27 mouse cellular contexts compared by ENCODE assay signal in the genomic region with DNA sequence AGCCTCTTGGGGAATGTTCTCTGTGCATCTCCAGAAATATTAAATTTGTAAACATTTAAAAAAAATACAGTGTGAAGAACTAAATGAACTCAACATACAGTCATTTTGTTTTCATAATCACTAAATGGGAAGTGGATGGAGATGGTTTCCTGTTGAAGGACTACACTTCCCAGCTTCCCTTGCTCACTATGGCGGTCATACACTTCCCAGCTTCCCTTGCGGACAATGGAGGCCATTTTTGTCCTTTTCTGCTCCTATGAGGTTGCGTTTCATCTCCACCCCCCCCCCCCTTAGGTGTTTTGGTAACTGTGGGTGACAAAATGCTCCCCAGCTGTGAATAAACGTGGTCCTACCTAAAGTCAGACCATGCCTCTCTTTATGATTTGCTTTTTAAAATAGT.
DNase-seq lines count a peak whose midpoint lies in the region; TF ChIP-seq lines count a peak whose summit lies in the region.
"Had no signal": no experiment of that assay in that cellular context is flagged by ENCODE, and none has a peak within 500 bp of the region (broad histone marks: within the 10 kb centered on the region; RNA-seq: fewer than 3 reads in every experiment).

No protein-coding gene starts in this region.

- H3K4me2 ChIP-seq in CH12.LX (ENCODE audit: insufficient read depth, low read depth, poor library complexity, severe bottlenecking): no peak overlapping the region
- H3K4me2 ChIP-seq: embryonic facial prominence, embryonic 12.5 days; heart, embryonic 12.5 days; kidney, embryonic 15.5 days; limb, embryonic 15.5 days; lung, embryonic 14.5 days; neural tube, embryonic 15.5 days had no signal

- no peak overlapping the region for H3K9ac ChIP-seq in CH12.LX (ENCODE audit: insufficient read depth, low read depth)
- H3K9ac ChIP-seq: embryonic facial prominence, embryonic 12.5 days; heart, embryonic 12.5 days; kidney, embryonic 15.5 days; limb, embryonic 15.5 days; liver, embryonic 14.5 days; lung, embryonic 14.5 days; neural tube, embryonic 15.5 days had no signal

- TF ChIP-seq CTCF in CH12.LX (conservative IDR thresholded peaks at IDR 0.05 in 1 of 2, IDR thresholded peaks at IDR 0.05 in 1 of 2; ENCODE audit: low read depth in 2 of 2, low read length in 2 of 2): no peak

- H3K79me2 ChIP-seq in CH12.LX (replicated peaks; ENCODE audit: control insufficient read depth, extremely low read depth, insufficient read depth, poor library complexity, severe bottlenecking): no peaks in the 10 kb centered on the region

- peak; percentile 48 for DNase-seq in heart, adult 11 months
- no peak for DNase-seq in heart, adult 9 months (ENCODE audit: low spot score in 2 of 2)
- DNase-seq in 3T3-L1 (ENCODE audit: low read depth, low spot score) (peak; percentile 77), CH12.LX (ENCODE audit: extremely low read depth) (peak; percentile 4), NIH3T3 (ENCODE audit: low read depth) (peak; percentile 68)
- DNase-seq in frontal cortex, postnatal 36 days (ENCODE audit: low spot score in 2 of 2): no peak
- no peak for DNase-seq in gastrocnemius, postnatal 4 days (ENCODE audit: low spot score in 2 of 2)
- DNase-seq in layer of hippocampus, postnatal 10 days (ENCODE audit: low spot score in 2 of 2): no peak
- DNase-seq: adrenal gland, adult 2 months; cerebellum, adult 2 months; cerebellum, postnatal 25 days; heart, postnatal 10 days; kidney, adult 11 months; kidney, postnatal 36 days; left cerebral cortex, postnatal 4 days; lung, embryonic 14.5 days; lung, postnatal 36 days; right cerebral cortex, adult 18-20 months had no signal

- H3K4me1 ChIP-seq in CH12.LX (ENCODE audit: control insufficient read depth in 1 of 2, insufficient read depth in 2 of 2): no peaks in the 10 kb centered on the region
- H3K4me1 ChIP-seq: embryonic facial prominence, embryonic 12.5 days; heart, embryonic 12.5 days; limb, embryonic 15.5 days; megakaryocyte, embryonic 14.5 days; neural tube, embryonic 15.5 days had no signal

- dilution Hi-C loops in CH12.LX (cut with MboI; ENCODE audit: extremely low pct_ligation_motif_present, extremely low pct_unique_long_range_greater_than_20kb, low sequenced_read_pairs): no loop called here

- no peaks in the 10 kb centered on the region for H3K9me3 ChIP-seq in CH12.LX (replicated peaks; ENCODE audit: low read length)
- H3K9me3 ChIP-seq: embryonic facial prominence, embryonic 12.5 days; heart, embryonic 12.5 days; hindbrain, embryonic 10.5 days; kidney, embryonic 15.5 days; limb, embryonic 15.5 days; megakaryocyte, embryonic 14.5 days; neural tube, embryonic 15.5 days had no signal

- in situ Hi-C loops in CH12.LX (cut with MboI; ENCODE audit: low pct_ligation_motif_present, low pct_unique_long_range_greater_than_20kb, low sequenced_read_pairs): loop anchor here (25.0 kb wide), 1 partner anchor 603 kb away; a partner anchor contains a TSS

- no peak for TF ChIP-seq EP300 in CH12.LX (IDR thresholded peaks at IDR 0.05; ENCODE audit: low read length)

- no peak for TF ChIP-seq RAD21 in CH12.LX (IDR thresholded peaks at IDR 0.05; ENCODE audit: low read depth, low read length)

- peaks cover 68% of the 10 kb centered on the region for H3K27me3 ChIP-seq in CH12.LX (replicated peaks)
- H3K27me3 ChIP-seq: embryonic facial prominence, embryonic 12.5 days had no signal

- H3K4me3 ChIP-seq in CH12.LX (replicated peaks in 1 of 3; ENCODE audit: low read depth in 2 of 3, low read length in 2 of 3, poor library complexity in 1 of 3): no peak overlapping the region
- H3K4me3 ChIP-seq: embryonic facial prominence, embryonic 12.5 days; heart, embryonic 12.5 days; hindbrain, embryonic 10.5 days; kidney, embryonic 15.5 days; left cerebral cortex, adult 2 months; limb, embryonic 15.5 days; megakaryocyte, embryonic 14.5 days; neural tube, embryonic 15.5 days had no signal

- no peak for TF ChIP-seq POLR2A in CH12.LX (IDR thresholded peaks at IDR 0.05; ENCODE audit: low read depth, low read length)

- no peak overlapping the region for H3K27ac ChIP-seq in CH12.LX (ENCODE audit: insufficient read depth, low read depth)
- H3K27ac ChIP-seq: embryonic facial prominence, embryonic 12.5 days; kidney, embryonic 15.5 days; limb, embryonic 15.5 days; liver, embryonic 14.5 days; neural tube, embryonic 15.5 days had no signal

- no peaks in the 10 kb centered on the region for H3K36me3 ChIP-seq in CH12.LX (replicated peaks in 1 of 2; ENCODE audit: control insufficient read depth in 1 of 2, insufficient read depth in 1 of 2, low read length in 1 of 2)
- H3K36me3 ChIP-seq: embryonic facial prominence, embryonic 12.5 days; heart, embryonic 12.5 days; hindbrain, embryonic 10.5 days; kidney, embryonic 15.5 days; limb, embryonic 15.5 days; neural tube, embryonic 15.5 days had no signal

TF ChIP-seq in CH12.LX, 34 proteins besides CTCF, POLR2A, EP300 and RAD21:
- TF ChIP-seq NRF1 (IDR thresholded peaks at IDR 0.05; ENCODE audit: low read depth, low read length) (peak; percentile 35; the same call in 1 of the 2 replicates), HCFC1 (IDR thresholded peaks at IDR 0.05; ENCODE audit: low read depth, low read length) (peak; percentile 79), BHLHE40 (IDR thresholded peaks at IDR 0.05; ENCODE audit: low read depth, low read length) (no peak)

Comparison
In these comparisons a context has a peak if more than half of its experiments do, and no peak if none do; other contexts are left out.
1. DNase-seq: peak in heart, adult 11 months (single experiment), 3T3-L1 (single experiment), CH12.LX (single experiment) and NIH3T3 (single experiment); none in heart, adult 9 months (0 of 2), frontal cortex, postnatal 36 days (0 of 2), gastrocnemius, postnatal 4 days (0 of 2) and layer of hippocampus, postnatal 10 days (0 of 2).